Mouse (Mus musculus) cortical plate, adult 2 months (tissue): ENCODE data around the gene Pygm.

Experiments
- CTCF ChIP-seq: fragments of 200-500 bp; IDR thresholded peaks from 2 replicates; pipeline ENCODE4 v1.5.1; 2011; ENCODE audit warnings: mild to moderate bottlenecking, control low read depth, low read length; ENCODE audit not compliant: insufficient read depth; ENCODE audit errors: extremely low read depth
- POLR2A ChIP-seq: fragments of 200-500 bp; IDR thresholded peaks from 2 replicates; pipeline ENCODE4 v1.6.1; 2011; ENCODE audit warnings: mild to moderate bottlenecking, low read length, control low read depth; ENCODE audit not compliant: insufficient read depth; ENCODE audit errors: extremely low read depth

- no peak for TF ChIP-seq CTCF
- no peak for TF ChIP-seq POLR2A
Observed at GRCm38 (mm10) chr19:6336920-6337319, 47.3 kb upstream of the Pygm start.
